Mouse (Mus musculus): ENCODE measurements around the gene Homez.

- no peak for TF ChIP-seq ZC3H11A (IDR thresholded peaks at IDR 0.05; ENCODE audit: borderline replicate concordance, low read depth, low read length)
- no peak for TF ChIP-seq HCFC1 (IDR thresholded peaks at IDR 0.05; ENCODE audit: borderline replicate concordance, insufficient read depth, low read length)
- no peak for TF ChIP-seq CHD2 (IDR thresholded peaks at IDR 0.05; ENCODE audit: low read depth, low read length)
- TF ChIP-seq ZNF384 (IDR thresholded peaks at IDR 0.05; ENCODE audit: low read depth, low read length), result no peak
Measured at GRCm38 (mm10) chr14:54863501-54864312, 7.1 kb downstream of the Homez start.

Measured in ES-E14 (cell line).